Comparison of ENCODE assay signal across 8 mouse cellular contexts in the genomic region with DNA sequence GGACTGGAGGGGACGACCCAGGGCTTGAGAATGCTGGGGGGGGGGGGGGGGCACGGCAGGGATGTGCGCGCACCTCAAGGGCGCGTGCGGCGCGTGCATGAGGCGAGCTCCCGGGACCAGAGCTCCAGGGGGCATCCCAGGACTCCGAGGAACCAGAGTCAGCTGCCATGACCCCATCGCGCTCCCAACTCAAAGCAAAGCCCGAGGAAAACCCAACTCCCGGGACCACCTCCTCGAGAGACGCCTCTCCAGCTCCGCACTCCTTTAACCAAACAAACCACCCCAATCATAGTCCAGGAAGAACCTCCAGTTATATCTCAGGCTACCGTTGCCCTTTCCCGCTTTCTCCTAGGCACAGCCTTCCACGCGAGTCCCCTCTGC. TPM values are rescaled to one million over a fixed set of nuclear protein-coding genes. Genes with fewer than 3 reads are reported as not detected.
A peak's percentile ranks its signal among the peaks of the same experiment; 100 is the strongest.
DNase-seq lines count a peak whose midpoint lies in the region; ATAC-seq and TF ChIP-seq lines count a peak whose summit lies in the region.

No protein-coding gene starts in this region.

- peak overlapping the region; percentile 64 for H3K4me3 ChIP-seq in left cerebral cortex, adult 2 months
- H3K4me3 ChIP-seq in cerebellum, adult 2 months (replicated peaks; ENCODE audit: insufficient read depth, low read depth, low read length), result peak overlapping the region; percentile 77
- peak overlapping the region; percentile 75 for H3K4me3 ChIP-seq in heart, embryonic 10.5 days
- peak overlapping the region; percentile 68 for H3K4me3 ChIP-seq in kidney, embryonic 15.5 days (replicated peaks)
- peak overlapping the region; percentile 71 for H3K4me3 ChIP-seq in stomach, embryonic 15.5 days (replicated peaks)

- peak overlapping the region; percentile 73 for H3K27ac ChIP-seq in left cerebral cortex, adult 2 months
- peak overlapping the region; percentile 92 for H3K27ac ChIP-seq in cerebellum, adult 2 months (ENCODE audit: insufficient read depth, low read length)
- peak overlapping the region; percentile 54 for H3K27ac ChIP-seq in heart, embryonic 10.5 days
- H3K27ac ChIP-seq in kidney, embryonic 15.5 days, result no peak overlapping the region
- no peak overlapping the region for H3K27ac ChIP-seq in stomach, embryonic 15.5 days

- under 1% methylated on average over 22 of the region's 23 CpGs for WGBS in cerebellum, adult 2 months
- under 1% methylated on average over 23 of the region's 23 CpGs for WGBS in heart, embryonic 10.5 days
- under 1% methylated on average over 13 of the region's 23 CpGs for WGBS in kidney, embryonic 15.5 days
- 0% methylated on average over 11 of the region's 23 CpGs for WGBS in stomach, embryonic 15.5 days

- H3K9me3 ChIP-seq in heart, embryonic 10.5 days, result no peaks in the 10 kb centered on the region
- H3K9me3 ChIP-seq in kidney, embryonic 15.5 days (replicated peaks), result no peaks in the 10 kb centered on the region
- no peaks in the 10 kb centered on the region for H3K9me3 ChIP-seq in stomach, embryonic 15.5 days

- H3K4me1 ChIP-seq in cerebellum, adult 2 months (ENCODE audit: control insufficient read depth, insufficient read depth, low read length), result peaks cover 15% of the 10 kb centered on the region; the same call in 1 of the 2 replicates
- peaks cover 8% of the 10 kb centered on the region; the same call in 1 of the 2 replicates for H3K4me1 ChIP-seq in heart, embryonic 10.5 days
- H3K4me1 ChIP-seq in kidney, embryonic 15.5 days, result peaks cover 15% of the 10 kb centered on the region
- 0 out of 2 replicates have a peak, but pooled peaks cover 3% of the 10 kb centered on the region for H3K4me1 ChIP-seq in stomach, embryonic 15.5 days

- peak; percentile 55 for ATAC-seq in kidney, embryonic 15.5 days (replicated peaks; ENCODE audit: low FRiP score)
- peak; percentile 23; the same call in 1 of the 2 replicates for ATAC-seq in stomach, embryonic 15.5 days (ENCODE audit: insufficient read depth, low FRiP score, low read depth)

- no peaks in the 10 kb centered on the region for H3K27me3 ChIP-seq in cerebellum, adult 2 months (ENCODE audit: control insufficient read depth, insufficient read depth, low read length)
- peaks cover 19% of the 10 kb centered on the region; the same call in 1 of the 2 replicates for H3K27me3 ChIP-seq in heart, embryonic 10.5 days (ENCODE audit: insufficient read depth, poor library complexity, severe bottlenecking)
- H3K27me3 ChIP-seq in kidney, embryonic 15.5 days, result peaks cover 8% of the 10 kb centered on the region; the same call in 1 of the 2 replicates
- H3K27me3 ChIP-seq in stomach, embryonic 15.5 days (replicated peaks), result no peaks in the 10 kb centered on the region

- H3K36me3 ChIP-seq in heart, embryonic 10.5 days, result no peaks in the 10 kb centered on the region
- H3K36me3 ChIP-seq in kidney, embryonic 15.5 days, result no peaks in the 10 kb centered on the region
- H3K36me3 ChIP-seq in stomach, embryonic 15.5 days, result no peaks in the 10 kb centered on the region

- peak overlapping the region; percentile 59 for H3K9ac ChIP-seq in kidney, embryonic 15.5 days
- peak overlapping the region; percentile 59 for H3K9ac ChIP-seq in stomach, embryonic 15.5 days

- intact Hi-C loops in left cerebral cortex, adult 2 months (cut with DNase I), result loop anchor here (5.0 to 10.0 kb wide), 2 partner anchors 259 to 361 kb away; no protein-coding TSS in a partner anchor

- peak in 1 of 2 experiments; percentile 19 for DNase-seq in left cerebral cortex, adult 2 months (ENCODE audit: extremely low spot score in 1 of 2, low spot score in 2 of 2)
- DNase-seq in left cerebral cortex, adult 9 months (ENCODE audit: low spot score in 2 of 2), result no peak
- peak in 1 of 2 experiments; percentile 64 for DNase-seq in cerebellum, adult 2 months
- DNase-seq in heart, embryonic 10.5 days (ENCODE audit: low spot score), result no peak
- DNase-seq in lung, postnatal 36 days, result peak; percentile 10
- no peak for DNase-seq in Muller cell, postnatal 12 days (ENCODE audit: inconsistent ontology term)

- H3K4me2 ChIP-seq in kidney, embryonic 15.5 days, result peak overlapping the region; percentile 94
- peak overlapping the region; percentile 88 for H3K4me2 ChIP-seq in stomach, embryonic 15.5 days

- TF ChIP-seq CTCF in left cerebral cortex, adult 2 months (IDR thresholded peaks at IDR 0.05), result no peak
- no peak for TF ChIP-seq CTCF in cerebellum, adult 2 months (IDR thresholded peaks at IDR 0.05; ENCODE audit: borderline replicate concordance, insufficient read depth, low read depth, low read length)

- no peak for TF ChIP-seq POLR2A in cerebellum, adult 2 months (IDR thresholded peaks at IDR 0.05; ENCODE audit: borderline replicate concordance, insufficient read depth, low read length)

RNA-seq across cellular contexts. Expression of a gene that starts 0.6 kb away (rescaled TPM):
- 1 to 10 TPM; 7.6 to 9.4 TPM for total RNA-seq in left cerebral cortex, adult 2 months (2021)
- 19.2 and 21.9 TPM in 2 replicates for polyA plus RNA-seq in cerebellum, adult 2 months (2012; rRNA removed)
- 0.15 and 0.28 TPM in 2 replicates for polyA plus RNA-seq in heart, embryonic 10.5 days (2016; fragmentation: Nextera tagmentation; extraction: Ambion mirVana)
- polyA plus RNA-seq in kidney, embryonic 15.5 days (2015; fragmentation: Nextera tagmentation; extraction: Ambion mirVana), result 0.80 and 0.83 TPM in 2 replicates
- 1.4 and 2.0 TPM in 2 replicates for polyA plus RNA-seq in stomach, embryonic 15.5 days (2015; fragmentation: Nextera tagmentation; extraction: Ambion mirVana)

Comparison
In these comparisons a context has a peak if more than half of its experiments do, and no peak if none do; other contexts are left out.
1. H3K27ac ChIP-seq: peak in left cerebral cortex, adult 2 months (single experiment), cerebellum, adult 2 months (single experiment) and heart, embryonic 10.5 days (single experiment); none in kidney, embryonic 15.5 days (single experiment) and stomach, embryonic 15.5 days (single experiment).
2. Peak in every context shown above with its lines, with median percentiles within 50 percentile points of each other: H3K4me3 ChIP-seq.